Mouse (Mus musculus): Measurements from ENCODE around the gene C1qb.

C1qb gene

GRCm38 (mm10) chr4:136886101-136886500, at the start of gene C1qb:
TSS of gene C1qb (minus strand) at chr4:136886187.
- no peak for DNase-seq (ENCODE audit: low spot score in 2 of 2)

GRCm38 (mm10) chr4:136934746-136935613, 49.0 kb upstream of the C1qb start:
- no peak for DNase-seq (ENCODE audit: low spot score in 2 of 2)

- peak in 1 of 2 experiments; percentile 31 for DNase-seq (ENCODE audit: low spot score in 2 of 2)
These were observed 44.5 kb upstream of the C1qb start for GRCm38 (mm10) chr4:136930474-136930873.

- DNase-seq (ENCODE audit: low spot score in 2 of 2), result no peak
These were observed 42.9 kb upstream of the C1qb start for GRCm38 (mm10) chr4:136928928-136929327.

GRCm38 (mm10) chr4:136925804-136926203, 39.8 kb upstream of the C1qb start:
- no peak for DNase-seq (ENCODE audit: low spot score in 2 of 2)

GRCm38 (mm10) chr4:136924529-136924928, 38.5 kb upstream of the C1qb start:
- peak; percentile 19 to 66 for DNase-seq (ENCODE audit: low spot score in 2 of 2)

GRCm38 (mm10) chr4:136919526-136919925, 33.5 kb upstream of the C1qb start:
- DNase-seq (ENCODE audit: low spot score in 2 of 2), result no peak

GRCm38 (mm10) chr4:136918834-136919233, 32.8 kb upstream of the C1qb start:
- no peak for DNase-seq (ENCODE audit: low spot score in 2 of 2)

GRCm38 (mm10) chr4:136917165-136917524, 31.2 kb upstream of the C1qb start:
- DNase-seq (ENCODE audit: low spot score in 2 of 2), result no peak

- no peak for DNase-seq (ENCODE audit: low spot score in 2 of 2)
These were observed 30.6 kb upstream of the C1qb start for GRCm38 (mm10) chr4:136916359-136917164.

- no peak for DNase-seq (ENCODE audit: low spot score in 2 of 2)
These were observed 26.9 kb upstream of the C1qb start for GRCm38 (mm10) chr4:136912841-136913240.

GRCm38 (mm10) chr4:136911804-136912203, 25.8 kb upstream of the C1qb start:
- DNase-seq (ENCODE audit: low spot score in 2 of 2), result no peak

- no peak for DNase-seq (ENCODE audit: low spot score in 2 of 2)
These were observed 25.2 kb upstream of the C1qb start for GRCm38 (mm10) chr4:136911211-136911646.

GRCm38 (mm10) chr4:136907809-136908208, 21.8 kb upstream of the C1qb start:
- no peak for DNase-seq (ENCODE audit: low spot score in 2 of 2)

GRCm38 (mm10) chr4:136907033-136907432, 21.0 kb upstream of the C1qb start:
- peak in 1 of 2 experiments; percentile 56 for DNase-seq (ENCODE audit: low spot score in 2 of 2)

- DNase-seq (ENCODE audit: low spot score in 2 of 2), result no peak
These were observed 19.0 kb upstream of the C1qb start for GRCm38 (mm10) chr4:136904767-136905539.

GRCm38 (mm10) chr4:136899154-136899553, 13.2 kb upstream of the C1qb start:
- no peak for DNase-seq (ENCODE audit: low spot score in 2 of 2)

- no peak for DNase-seq (ENCODE audit: low spot score in 2 of 2)
These were observed 12.7 kb upstream of the C1qb start, which contains the start of gene C1qa for GRCm38 (mm10) chr4:136898637-136899036. TSS of gene C1qa (minus strand) at chr4:136898803.

GRCm38 (mm10) chr4:136898084-136898598, 12.2 kb upstream of the C1qb start:
- no peak for DNase-seq (ENCODE audit: low spot score in 2 of 2)

GRCm38 (mm10) chr4:136896461-136896860, 10.5 kb upstream of the C1qb start:
- DNase-seq (ENCODE audit: low spot score in 2 of 2), result no peak

- DNase-seq (ENCODE audit: low spot score in 2 of 2), result no peak
These were observed 9.9 kb upstream of the C1qb start for GRCm38 (mm10) chr4:136895861-136896260.

GRCm38 (mm10) chr4:136894821-136895220, 8.8 kb upstream of the C1qb start:
- no peak for DNase-seq (ENCODE audit: low spot score in 2 of 2)

Measured in spleen, postnatal 10 days (tissue).